Mouse (Mus musculus) neural tube, postnatal 0 days (tissue): ENCODE measurements around the gene Olfr1109. TPM values are rescaled to one million over a fixed set of nuclear protein-coding genes. Genes with fewer than 3 reads are reported as not detected.

Experiments
- polyA plus RNA-seq: library from polyadenylated mRNA; unstranded; fragments of >200 nt; fragmentation: Nextera tagmentation; extraction: Ambion mirVana; gene quantifications from 2 replicates; pipeline ENCODE4 v1.2.1, GENCODE M21; 2015

Gene Olfr1109
- not detected in 2 replicates for polyA plus RNA-seq

DNA sequence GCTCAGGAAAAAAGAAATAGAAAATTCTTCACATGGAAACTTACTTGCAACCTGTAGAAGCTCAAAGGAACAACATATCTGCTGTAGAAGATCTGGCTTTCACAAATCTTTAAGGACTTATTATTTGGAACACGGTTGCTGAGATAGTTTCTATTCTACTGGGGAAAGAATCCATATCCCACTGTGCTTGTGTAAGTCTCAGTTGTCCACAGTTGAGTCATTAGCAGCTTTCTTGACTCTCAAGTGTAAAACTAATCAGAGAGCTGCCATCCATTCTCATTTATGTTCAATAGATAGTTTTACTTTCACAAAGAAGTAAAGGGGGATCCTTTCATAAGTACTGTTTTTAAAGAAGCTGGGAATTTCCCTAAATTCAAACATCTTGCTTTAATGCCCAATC lies at the start of gene Olfr1109:
Olfr1109 (minus strand) TSS at position 101 of the 400 bp plus-strand sequence.

DNA sequence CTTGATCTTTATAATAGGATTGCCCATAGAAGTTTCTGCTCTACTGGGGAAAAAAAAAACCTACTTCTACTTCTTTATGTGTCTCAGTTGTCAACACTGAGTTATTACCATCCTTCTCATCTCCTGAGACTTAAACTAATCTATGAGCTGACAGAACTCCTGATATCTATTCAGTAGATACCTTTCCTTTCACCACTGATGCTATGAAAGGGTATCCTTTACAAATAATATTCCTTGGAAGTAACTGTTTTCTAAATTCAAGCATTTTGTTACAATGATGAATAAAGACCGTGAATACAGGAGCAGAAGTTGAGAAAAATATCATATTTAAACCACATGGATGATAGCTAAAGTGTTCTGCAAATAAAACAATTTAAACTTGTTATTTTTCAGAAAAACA lies 44.4 kb upstream of the Olfr1109 start, which contains the start of gene Olfr1110:
Olfr1110 (minus strand) TSS at position 101 of the 400 bp plus-strand sequence.

DNA sequence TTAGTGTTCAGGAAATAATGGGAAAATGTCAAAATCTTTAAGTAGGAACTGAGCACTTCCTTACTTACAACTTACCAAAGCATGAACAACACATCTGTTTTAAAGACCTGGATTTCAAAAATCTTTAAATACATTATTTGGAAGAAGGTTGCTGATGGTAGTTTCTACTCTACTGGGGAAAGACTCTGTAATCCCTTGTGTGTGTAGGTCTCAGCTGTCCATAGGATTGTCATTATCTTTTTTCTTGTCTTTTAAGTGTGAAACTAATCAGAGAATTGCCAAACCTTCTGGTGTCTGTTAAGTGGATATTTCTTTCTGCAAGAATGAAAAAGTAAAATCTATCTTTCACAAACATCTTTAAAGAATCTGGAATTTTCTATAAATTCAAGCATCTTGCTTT lies 18.7 kb upstream of the Olfr1109 start, which contains the start of gene Olfr259:
Olfr259 (minus strand) TSS at position 101 of the 400 bp plus-strand sequence.

DNA sequence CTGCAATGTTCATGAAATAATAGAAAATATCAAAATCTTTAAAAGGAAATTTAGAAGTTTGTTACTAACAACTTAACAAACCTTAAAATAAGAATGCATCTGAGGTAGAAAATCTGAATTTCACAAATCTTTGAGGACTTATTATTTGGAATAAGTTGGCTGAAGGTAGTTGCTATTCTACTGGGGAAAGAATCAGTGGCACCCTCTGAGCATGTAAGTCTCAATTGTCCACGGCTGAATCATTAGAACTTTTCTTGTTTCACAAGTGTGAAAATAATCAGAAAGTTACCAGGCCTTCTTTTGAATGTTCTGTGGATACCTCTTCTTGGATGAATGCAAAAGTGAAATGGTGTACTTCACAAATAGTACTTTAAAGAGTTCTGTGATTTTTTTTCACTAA lies 20.1 kb downstream of the Olfr1109 start, which contains the start of gene Olfr1107:
Olfr1107 (minus strand) TSS at position 101 of the 400 bp plus-strand sequence.

DNA sequence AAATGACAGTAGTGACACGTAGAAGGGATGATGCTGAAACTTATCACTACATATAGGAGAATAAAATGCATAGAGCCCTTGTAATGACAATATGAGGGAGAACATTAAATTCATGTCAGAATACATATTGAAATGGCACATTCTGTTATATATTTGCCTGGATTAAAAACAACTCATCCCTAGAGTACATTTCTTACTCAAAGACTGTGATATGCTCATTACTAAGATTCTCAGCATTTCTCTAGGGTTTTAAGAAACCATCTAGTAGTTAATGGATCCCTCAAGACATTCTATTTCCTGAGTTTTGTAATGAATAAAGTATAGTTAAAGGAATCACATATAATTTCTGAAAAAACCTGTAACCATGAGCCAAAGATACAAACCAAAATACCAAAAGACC lies 43.6 kb downstream of the Olfr1109 start, which contains the start of gene Olfr1106:
Olfr1106 (minus strand) TSS at position 101 of the 400 bp plus-strand sequence.

Other genes with a start within 250 kb of the Olfr1109 start
- gene Olfr1095, start 244.3 kb downstream of the Olfr1109 start, polyA plus RNA-seq = not detected in 2 replicates
- not detected in 2 replicates for gene Gm13723, start 221.2 kb downstream of the Olfr1109 start, polyA plus RNA-seq
- gene Olfr1097, start 203.8 kb downstream of the Olfr1109 start, polyA plus RNA-seq = not detected in 2 replicates
- gene Olfr1098, start 171.5 kb downstream of the Olfr1109 start, polyA plus RNA-seq = not detected in 2 replicates
- gene Olfr1099, start 135.3 kb downstream of the Olfr1109 start, polyA plus RNA-seq = not detected in 2 replicates
- gene Olfr1100, start 116.1 kb downstream of the Olfr1109 start, polyA plus RNA-seq = not detected in 2 replicates
- not detected in 2 replicates for gene Olfr1101, start 104.8 kb downstream of the Olfr1109 start, polyA plus RNA-seq
- gene Olfr1102, start 97.6 kb downstream of the Olfr1109 start, polyA plus RNA-seq = not detected in 2 replicates
- gene Olfr1104, start 68.9 kb downstream of the Olfr1109 start, polyA plus RNA-seq = not detected in 2 replicates
- gene Olfr1105, start 59.5 kb downstream of the Olfr1109 start, polyA plus RNA-seq = not detected in 2 replicates
- gene Olfr1106, start 43.7 kb downstream of the Olfr1109 start, polyA plus RNA-seq = not detected in 2 replicates
- gene Olfr1107, start 20.2 kb downstream of the Olfr1109 start, polyA plus RNA-seq = not detected in 2 replicates
- not detected in 2 replicates for gene Olfr259, start 18.6 kb upstream of the Olfr1109 start, polyA plus RNA-seq
- gene Olfr1110, start 44.3 kb upstream of the Olfr1109 start, polyA plus RNA-seq = not detected in 2 replicates
- gene Olfr1111, start 56.6 kb upstream of the Olfr1109 start, polyA plus RNA-seq = not detected in 2 replicates
- not detected in 2 replicates for gene Olfr1112, start 91.8 kb upstream of the Olfr1109 start, polyA plus RNA-seq
- gene Olfr1113, start 113.0 kb upstream of the Olfr1109 start, polyA plus RNA-seq = not detected in 2 replicates
- not detected in 2 replicates for gene Olfr1115, start 152.0 kb upstream of the Olfr1109 start, polyA plus RNA-seq
- gene Olfr1116, start 171.5 kb upstream of the Olfr1109 start, polyA plus RNA-seq = not detected in 2 replicates
- not detected in 2 replicates for gene Olfr1118, start 211.6 kb upstream of the Olfr1109 start, polyA plus RNA-seq